Mouse (Mus musculus) limb, embryonic 14.5 days (tissue): ENCODE data around the gene Galnt12. TPM values are rescaled to one million over a fixed set of nuclear protein-coding genes. Genes with fewer than 3 reads are reported as not detected.
A peak's percentile ranks its signal among the peaks of the same experiment; 100 is the strongest.

Experiments used
- ATAC-seq: fragments of 200-750 bp; cut with Nextera tagmentation; 2 replicates; pipeline ENCODE4 v1.8.0; 2017; ENCODE audit warnings: low read depth, moderate number of reproducible peaks, moderate TSS enrichment; ENCODE audit not compliant: low FRiP score
- DNase-seq: peaks from one replicate; pipeline ENCODE4 v3.0.0-alpha.2; 2015; ENCODE audit warnings: low spot score
- H3K27ac ChIP-seq: fragments of 300-500 bp; sonication (generic); replicated peaks from 2 replicates; pipeline ENCODE4 v1.5.1; 2014; ENCODE audit warnings: low read depth, mild to moderate bottlenecking, low read length, moderate library complexity, mixed read lengths
- H3K27me3 ChIP-seq: fragments of 300-500 bp; sonication (generic); 2 replicates; pipeline ENCODE4 v1.6.1; 2014; ENCODE audit warnings: low read length, mixed read lengths; ENCODE audit not compliant: control insufficient read depth, insufficient read depth
- H3K36me3 ChIP-seq: fragments of 300-500 bp; sonication (generic); 2 replicates; pipeline ENCODE4 v1.6.1; 2014; ENCODE audit warnings: mild to moderate bottlenecking, low read length, moderate library complexity, mixed read lengths; ENCODE audit not compliant: control insufficient read depth, insufficient read depth
- H3K4me1 ChIP-seq: fragments of 300-500 bp; sonication (generic); 2 replicates; pipeline ENCODE4 v1.6.1; 2014; ENCODE audit warnings: antibody characterized with exemption, low read length, mixed read lengths; ENCODE audit not compliant: control insufficient read depth, insufficient read depth
- H3K4me2 ChIP-seq: fragments of 300-500 bp; sonication (generic); replicated peaks from 2 replicates; pipeline ENCODE4 v1.6.1; 2014; ENCODE audit warnings: low read depth, mild to moderate bottlenecking, low read length, moderate library complexity; ENCODE audit not compliant: severe bottlenecking
- H3K4me3 ChIP-seq: fragments of 300-500 bp; sonication (generic); replicated peaks from 2 replicates; pipeline ENCODE4 v1.5.1; 2014; ENCODE audit warnings: low read length
- H3K9ac ChIP-seq: fragments of 300-500 bp; sonication (generic); 2 replicates; pipeline ENCODE4 v1.6.1; 2014; ENCODE audit warnings: mild to moderate bottlenecking, low read depth, low read length, moderate library complexity; ENCODE audit not compliant: severe bottlenecking
- H3K9me3 ChIP-seq: fragments of 300-500 bp; sonication (generic); 2 replicates; pipeline ENCODE4 v1.6.1; 2016; ENCODE audit warnings: low read length; ENCODE audit not compliant: control insufficient read depth
- POLR2A ChIP-seq: fragments of 200-500 bp; IDR thresholded peaks from 2 replicates; pipeline ENCODE4 v1.8.0; 2012; ENCODE audit warnings: inconsistent platforms, mild to moderate bottlenecking, moderate library complexity, borderline replicate concordance; ENCODE audit not compliant: insufficient read depth, insufficient read length; ENCODE audit errors: extremely low read depth
- WGBS: fragments of 180-500 bp; shearing (Covaris S2); extraction: QIAGEN DNeasy Blood & Tissue Kit; methylation state at CpG from one replicate; pipeline ENCODE4 v1.1.7; 2014; 5-methylcytosine and 5-hydroxymethylcytosine counted together
- polyA plus RNA-seq, 2 experiments: library from polyadenylated mRNA; depleted of rRNA in 1 of 2; stranded (reverse) in 1 of 2; unstranded in 1 of 2; fragments of >200 nt; fragmentation: Nextera tagmentation in 1 of 2; extraction: Ambion mirVana in 1 of 2; gene quantifications; 2 replicates each; pipeline versions ENCODE4 v1.2.1 to v1.2.3; 2012 to 2014

Gene Galnt12
- polyA plus RNA-seq, 2 experiments, result 4.7 to 5.4 TPM

- H3K27ac ChIP-seq, result no peak overlapping the region
- no peak for TF ChIP-seq POLR2A
- no peaks in the 10 kb centered on the region for H3K27me3 ChIP-seq
- no peaks in the 10 kb centered on the region for H3K36me3 ChIP-seq
- DNase-seq, result no peak
- no peak overlapping the region for H3K4me3 ChIP-seq
- H3K4me1 ChIP-seq, result no peaks in the 10 kb centered on the region
- H3K9me3 ChIP-seq, result no peaks in the 10 kb centered on the region
- ATAC-seq, result no peak
- H3K9ac ChIP-seq, result no peak overlapping the region
- 79% methylated on average over 7 of the region's 7 CpGs for WGBS
- H3K4me2 ChIP-seq, result no peak overlapping the region
Measured at GRCm38 (mm10) chr4:47128515-47128914, 36.8 kb downstream of the Galnt12 start.

GRCm38 (mm10) chr4:47129572-47129971 is 37.9 kb downstream of the Galnt12 start:
- ATAC-seq (no peak), DNase-seq (no peak)
- Histone ChIP-seq H3K27me3 (no peaks in the 10 kb centered on the region), H3K36me3 (no peaks in the 10 kb centered on the region), H3K4me2 (no peak overlapping the region), H3K4me1 (no peaks in the 10 kb centered on the region), H3K27ac (no peak overlapping the region), H3K9me3 (no peaks in the 10 kb centered on the region), H3K9ac (no peak overlapping the region), H3K4me3 (no peak overlapping the region)
- WGBS, result 53% methylated on average over 4 of the region's 4 CpGs
- no peak for TF ChIP-seq POLR2A

- Histone ChIP-seq H3K4me2 (no peak overlapping the region), H3K27ac (no peak overlapping the region), H3K4me3 (no peak overlapping the region), H3K9ac (no peak overlapping the region), H3K4me1 (no peaks in the 10 kb centered on the region), H3K9me3 (no peaks in the 10 kb centered on the region), H3K27me3 (no peaks in the 10 kb centered on the region), H3K36me3 (no peaks in the 10 kb centered on the region)
- no peak for TF ChIP-seq POLR2A
- DNase-seq (no peak), ATAC-seq (no peak)
- 74% methylated on average over 8 of the region's 8 CpGs for WGBS
Measured at GRCm38 (mm10) chr4:47130111-47131050, 38.7 kb downstream of the Galnt12 start.

- H3K4me3 ChIP-seq, result no peak overlapping the region
- TF ChIP-seq POLR2A, result no peak
- H3K9ac ChIP-seq, result no peak overlapping the region
- ATAC-seq, result no peak
- H3K9me3 ChIP-seq, result no peaks in the 10 kb centered on the region
- 0 out of 2 replicates have a peak overlapping the region, but pooled peaks have one; percentile 26 for H3K27ac ChIP-seq
- no peak overlapping the region for H3K4me2 ChIP-seq
- H3K36me3 ChIP-seq, result no peaks in the 10 kb centered on the region
- no peak for DNase-seq
- no peaks in the 10 kb centered on the region for H3K4me1 ChIP-seq
- H3K27me3 ChIP-seq, result no peaks in the 10 kb centered on the region
- 83% methylated on average over 3 of the region's 3 CpGs for WGBS
Measured at GRCm38 (mm10) chr4:47131931-47132330, 40.2 kb downstream of the Galnt12 start.

- DNase-seq, result no peak
- Histone ChIP-seq H3K4me2 (no peak overlapping the region), H3K27me3 (no peaks in the 10 kb centered on the region), H3K36me3 (no peaks in the 10 kb centered on the region), H3K9ac (no peak overlapping the region), H3K4me1 (no peaks in the 10 kb centered on the region), H3K27ac (0 out of 2 replicates have a peak overlapping the region, but pooled peaks have one; percentile 26), H3K9me3 (no peaks in the 10 kb centered on the region), H3K4me3 (no peak overlapping the region)
- 34% methylated on average over 3 of the region's 3 CpGs for WGBS
- no peak for TF ChIP-seq POLR2A
- ATAC-seq, result peak; percentile 50
Measured at GRCm38 (mm10) chr4:47132413-47132812, 40.7 kb downstream of the Galnt12 start.

GRCm38 (mm10) chr4:47136699-47137101 is 45.0 kb downstream of the Galnt12 start:
- H3K36me3 ChIP-seq, result no peaks in the 10 kb centered on the region
- ATAC-seq, result no peak
- H3K9me3 ChIP-seq, result no peaks in the 10 kb centered on the region
- no peak overlapping the region for H3K9ac ChIP-seq
- H3K4me1 ChIP-seq, result no peaks in the 10 kb centered on the region
- TF ChIP-seq POLR2A, result no peak
- no peak overlapping the region for H3K4me2 ChIP-seq
- H3K27ac ChIP-seq, result no peak overlapping the region
- DNase-seq, result no peak
- H3K27me3 ChIP-seq, result no peaks in the 10 kb centered on the region
- 84% methylated on average over 8 of the region's 8 CpGs for WGBS
- H3K4me3 ChIP-seq, result no peak overlapping the region
